Mouse (Mus musculus) mesoderm, embryonic 11.5 days (tissue): ENCODE measurements around the gene Mup20.
"Not testable (repeated sequence)": the region's sequence is repeated elsewhere in the genome, so short reads cannot be mapped to it uniquely, and the experiment has no call there.

Source experiments
- DNase-seq: peaks from one replicate; pipeline ENCODE4 v3.0.0-alpha.2; 2012; ENCODE audit warnings: low read depth, low spot score

Mup20 gene

GRCm38 (mm10) chr4:62054058-62054457 lies at the start of gene Mup20:
Mup20 (minus strand) TSS chr4:62054158.
- DNase-seq, result not testable (repeated sequence)

GRCm38 (mm10) chr4:62103366-62103765 lies 49.4 kb upstream of the Mup20 start:
- DNase-seq, result peak; percentile 33

DNA sequence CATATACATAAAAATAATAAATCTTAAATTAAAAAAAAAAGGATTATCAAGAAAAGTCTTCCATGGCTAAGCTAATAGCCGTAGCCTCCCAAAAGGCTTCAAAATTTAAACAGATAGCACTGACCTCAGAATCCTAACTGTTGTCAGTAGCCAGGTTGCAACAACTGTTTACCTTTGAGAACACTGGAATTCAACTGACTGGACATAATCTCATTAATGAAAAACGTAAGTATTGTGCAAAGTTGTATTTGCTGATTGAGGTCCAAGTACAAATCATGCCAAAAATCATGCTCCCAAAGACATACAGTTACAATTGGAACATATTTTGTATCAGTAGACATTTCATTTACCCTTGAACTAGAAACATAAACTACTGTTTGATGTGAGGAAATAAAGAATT lies 34.0 kb upstream of the Mup20 start:
- DNase-seq, result no peak

DNA sequence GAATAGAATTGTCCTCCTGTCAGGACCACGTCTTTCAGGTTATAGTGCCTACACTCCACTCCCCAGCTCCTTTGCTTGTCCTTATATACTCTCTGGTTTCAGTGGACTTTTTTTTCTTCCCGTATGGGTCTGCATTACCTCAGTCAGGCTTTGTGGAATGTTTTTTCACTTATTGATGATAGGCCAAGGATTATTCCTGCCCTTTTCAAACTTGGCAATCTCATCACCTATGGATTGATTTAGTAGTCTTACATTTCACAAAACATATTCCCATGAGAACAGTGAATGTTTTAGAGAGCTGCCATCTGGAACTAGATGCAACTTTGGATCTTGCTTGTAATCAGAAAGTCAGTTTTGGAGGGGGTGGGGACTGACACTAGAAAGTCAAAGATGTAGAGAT lies 33.3 kb upstream of the Mup20 start, which contains the start of gene Mup3:
Gene Mup3, minus strand, starts transcription at position 102 of the 400 bp plus-strand sequence.
- no peak for DNase-seq

- no peak for DNase-seq
Observed at GRCm38 (mm10) chr4:62082755-62083154, 28.8 kb upstream of the Mup20 start.

DNA sequence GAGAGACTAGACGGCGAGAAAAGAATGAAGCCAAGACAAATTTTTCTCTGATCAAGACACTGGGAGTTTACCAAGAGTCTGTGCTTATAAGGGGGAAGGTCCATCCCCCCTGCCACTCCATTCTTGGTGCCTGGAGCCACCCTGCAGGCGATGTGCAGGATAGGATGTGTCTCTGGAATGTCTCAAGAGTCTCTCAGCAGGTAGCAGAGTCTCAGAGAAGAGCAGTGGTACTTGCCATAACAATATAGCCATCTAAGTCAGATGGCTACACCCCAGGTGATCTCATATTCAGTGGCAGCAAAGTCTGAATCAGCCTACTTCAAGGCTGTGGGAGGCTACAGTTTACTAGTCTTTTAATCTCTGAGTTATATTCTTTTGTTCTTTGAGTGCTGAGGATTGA lies 21.2 kb upstream of the Mup20 start:
- DNase-seq, result no peak

DNA sequence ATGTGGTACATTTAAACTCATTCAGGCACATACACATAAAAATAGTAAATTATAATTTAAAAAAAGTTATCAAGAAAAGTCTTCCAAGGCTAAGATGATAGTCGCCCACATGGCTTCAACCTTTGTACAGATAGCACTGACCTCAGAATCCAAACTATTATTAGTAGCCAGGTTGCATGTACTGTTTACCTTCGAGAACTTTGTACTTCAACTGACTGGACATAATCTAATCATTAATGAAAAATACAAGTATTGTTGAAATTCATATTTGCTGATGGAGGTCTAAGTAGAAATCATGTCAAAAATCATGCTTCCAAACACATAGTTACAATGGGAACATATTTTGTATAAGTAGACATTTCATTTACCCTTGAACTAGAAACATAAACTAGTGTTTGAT lies 822 bp upstream of the Mup20 start:
- DNase-seq, result not testable (repeated sequence)

DNA sequence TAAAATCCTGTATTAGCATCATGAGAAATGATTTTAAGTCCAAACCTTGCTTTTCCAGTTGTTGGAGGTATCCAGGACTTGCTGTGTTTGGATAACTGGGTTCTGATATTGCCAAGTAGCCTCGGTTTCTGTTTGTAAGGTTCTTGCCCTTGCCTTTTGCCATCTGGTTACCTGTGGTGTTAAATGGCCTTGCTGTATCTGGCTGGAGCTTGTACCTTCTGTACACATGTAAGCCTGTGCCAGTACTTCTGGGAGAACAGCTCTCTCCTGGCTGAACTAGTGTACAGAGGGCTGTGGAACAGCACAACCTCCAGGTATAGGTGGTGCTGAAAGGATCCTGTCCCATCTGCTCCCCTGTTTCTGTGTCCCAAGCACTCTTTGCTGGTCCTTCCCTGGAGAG lies 27.7 kb downstream of the Mup20 start:
- DNase-seq, result no peak

- DNase-seq, result no peak
Observed at GRCm38 (mm10) chr4:62024256-62024959, 29.6 kb downstream of the Mup20 start.

GRCm38 (mm10) chr4:62023646-62024045 lies 30.3 kb downstream of the Mup20 start:
- no peak for DNase-seq

DNA sequence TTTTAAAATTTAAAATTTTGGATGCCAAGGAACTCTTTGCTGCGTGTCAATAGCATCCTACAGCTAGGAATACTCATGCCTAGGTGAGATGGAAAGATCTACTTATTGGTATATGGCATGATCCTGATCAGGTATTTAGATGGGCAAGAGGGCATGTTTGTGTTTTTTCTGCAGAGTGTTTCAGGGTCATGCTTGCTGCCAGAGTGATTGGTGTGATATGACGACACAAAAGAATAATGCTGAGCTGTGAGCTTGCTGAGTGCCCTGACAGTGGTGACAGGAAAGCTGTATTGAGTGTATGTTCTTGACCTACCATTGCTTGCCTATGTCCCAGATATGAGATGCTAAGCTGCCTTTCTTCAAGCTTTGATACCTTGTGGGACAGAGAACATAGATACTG lies 30.8 kb downstream of the Mup20 start:
- DNase-seq, result no peak

DNA sequence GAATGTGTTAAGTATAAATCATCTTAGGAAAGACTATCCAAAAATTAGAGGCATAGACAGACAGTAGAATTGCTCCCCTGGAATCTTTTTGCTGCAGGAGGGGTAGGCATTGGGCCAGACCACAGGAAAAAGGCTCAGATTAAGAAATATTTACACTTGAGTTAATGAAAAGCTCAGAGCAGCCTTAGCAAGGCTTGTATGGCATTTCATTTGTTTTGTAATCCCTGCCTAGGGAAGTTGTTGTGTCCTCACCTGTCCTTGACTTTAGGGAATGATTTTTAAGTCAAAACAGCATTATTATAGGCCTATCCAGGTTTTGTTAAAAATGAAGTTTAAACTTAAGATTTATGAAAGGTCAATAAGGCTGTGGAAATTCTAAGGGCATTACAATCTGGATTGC lies 33.4 kb downstream of the Mup20 start:
- DNase-seq, result not testable (repeated sequence)
